Mouse (Mus musculus) C2C12 (cell line): ENCODE data around the gene Plpp6.

Source experiments
- CTCF ChIP-seq: IDR thresholded peaks from one replicate; pipeline ENCODE4 v1.5.1; 2011; ENCODE audit not compliant: control insufficient read depth, insufficient read depth, insufficient read length
- MAX ChIP-seq: IDR thresholded peaks from one replicate; pipeline ENCODE4 v1.6.1; 2011; ENCODE audit warnings: mild to moderate bottlenecking, control low read depth

DNA sequence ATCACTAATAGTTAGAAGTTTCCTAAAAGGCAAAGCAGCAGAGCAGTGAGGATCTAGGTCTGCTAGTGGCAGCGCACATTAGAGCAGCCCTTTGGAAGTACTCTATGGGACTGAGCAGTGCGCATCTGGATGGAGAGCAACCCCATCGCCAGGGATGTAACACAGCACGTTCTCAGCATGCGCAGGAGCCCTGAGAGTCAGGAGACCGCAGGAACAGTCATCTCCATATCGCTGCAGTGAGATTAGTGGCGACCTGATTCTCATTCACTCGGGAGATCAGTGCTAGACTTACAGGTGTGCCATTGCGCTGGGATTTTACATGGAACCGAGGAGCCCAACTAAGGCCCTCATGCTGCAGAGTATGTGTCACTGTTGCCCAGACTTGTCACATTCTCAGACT, 45.3 kb downstream of the Plpp6 start:
- TF ChIP-seq CTCF, result no peak
- no peak for TF ChIP-seq MAX
